Mouse (Mus musculus) G1E (cell line): ENCODE data around the gene Dync1li2. TPM values are rescaled to one million over a fixed set of nuclear protein-coding genes. Genes with fewer than 3 reads are reported as not detected.

ENCODE experiments used
- ATAC-seq: 2 replicates; pipeline ENCODE4 v1.8.0; 2016; ENCODE audit warnings: mild to moderate bottlenecking; ENCODE audit not compliant: insufficient number of reproducible peaks, poor library complexity, low FRiP score, severe bottlenecking; ENCODE audit errors: extremely low read depth
- DNase-seq: peaks from one replicate; pipeline ENCODE4 v3.0.0; 2012; ENCODE audit warnings: low spot score
- H3K27me3 ChIP-seq: 2 replicates; pipeline ENCODE4 v1.6.1; 2012; ENCODE audit warnings: mild to moderate bottlenecking, low read length, inconsistent platforms; ENCODE audit not compliant: insufficient read depth
- H3K36me3 ChIP-seq: replicated peaks from 2 replicates; pipeline ENCODE3; 2012; ENCODE audit warnings: mild to moderate bottlenecking, inconsistent platforms
- H3K4me1 ChIP-seq: 2 replicates; pipeline ENCODE4 v1.6.1; 2012; ENCODE audit warnings: low read depth, low read length, inconsistent platforms, mixed read lengths; ENCODE audit not compliant: insufficient read depth
- H3K4me3 ChIP-seq: 2 replicates; pipeline ENCODE4 v1.5.1; 2012; ENCODE audit warnings: low read depth, mild to moderate bottlenecking, inconsistent platforms, low read length, moderate library complexity, mixed read lengths
- H3K9me3 ChIP-seq: replicated peaks from 2 replicates; pipeline ENCODE4 v1.6.1; 2012; ENCODE audit warnings: inconsistent platforms
- CTCF ChIP-seq: IDR thresholded peaks from 2 replicates; pipeline ENCODE4 v1.5.1; 2012; ENCODE audit warnings: low read depth, low read length, inconsistent platforms, mixed read lengths
- GATA1 ChIP-seq: IDR thresholded peaks from 2 replicates; pipeline ENCODE4 v1.6.1; 2012; ENCODE audit warnings: borderline replicate concordance, low read length, inconsistent platforms, mixed read lengths
- GATA2 ChIP-seq: IDR thresholded peaks from 2 replicates; pipeline ENCODE4 v1.6.1; 2012; ENCODE audit warnings: low read depth, low read length, inconsistent platforms, borderline replicate concordance
- POLR2AphosphoS5 ChIP-seq: IDR thresholded peaks from 2 replicates; pipeline ENCODE4 v1.6.1; 2012; ENCODE audit warnings: low read depth, low read length, inconsistent platforms; ENCODE audit not compliant: insufficient replicate concordance
- TAL1 ChIP-seq: conservative IDR thresholded peaks from 2 replicates; pipeline ENCODE4 v1.6.1; 2012; ENCODE audit warnings: low read depth, low read length, inconsistent platforms, mixed read lengths
- polyA plus RNA-seq: library from polyadenylated mRNA; stranded (reverse); fragments of >175 nt; gene quantifications from 2 replicates; pipeline ENCODE4 v1.2.3, GENCODE M21; 2012
- total RNA-seq, 2 experiments: library from RNA; stranded (forward) in 1 of 2; stranded (reverse) in 1 of 2; fragments of 200-1000 nt in 1 of 2; fragments of >200 nt in 1 of 2; fragmentation: Nextera tagmentation in 1 of 2; gene quantifications; 2 replicates each; pipeline ENCODE4 v1.2.3; 2014 to 2017

The Dync1li2 gene
- total and polyA plus RNA-seq, 3 experiments: 13.9 to 52.5 (median 32.1) TPM

- Histone ChIP-seq H3K36me3 (no peaks in the 10 kb centered on the region), H3K4me3 (no peak overlapping the region), H3K27me3 (no peaks in the 10 kb centered on the region), H3K4me1 (no peaks in the 10 kb centered on the region), H3K9me3 (no peaks in the 10 kb centered on the region)
- DNase-seq: no peak
- TF ChIP-seq GATA2 (no peak), CTCF (peak; percentile 14; the same call in 1 of the 2 replicates), GATA1 (no peak), POLR2AphosphoS5 (no peak)
- no peak; the same call in 1 of the 2 replicates for ATAC-seq
Observed at GRCm38 (mm10) chr8:104403596-104403995, 39.3 kb downstream of the Dync1li2 start.

GRCm38 (mm10) chr8:104395703-104396357, 47.0 kb downstream of the Dync1li2 start, which contains the start of gene Cmtm4:
TSS of gene Cmtm4 (minus strand) at chr8:104395807.
- H3K27me3 ChIP-seq: 0 out of 2 replicates have a peak, but pooled peaks cover 3% of the 10 kb centered on the region
- DNase-seq (no peak), ATAC-seq (no peak)
- TF ChIP-seq CTCF (no peak), GATA2 (no peak), GATA1 (no peak), POLR2AphosphoS5 (no peak), TAL1 (no peak)
- H3K4me3 ChIP-seq: no peak within 1 kb of the TSS; the same call in 1 of the 2 replicates
- no peaks in the 10 kb centered on the region for H3K4me1 ChIP-seq
- H3K36me3 ChIP-seq: no peaks in the 10 kb centered on the region
- peaks cover 17% of the 10 kb centered on the region for H3K9me3 ChIP-seq

- Histone ChIP-seq H3K27me3 (0 out of 2 replicates have a peak, but pooled peaks cover 3% of the 10 kb centered on the region), H3K9me3 (peaks cover 17% of the 10 kb centered on the region), H3K36me3 (no peaks in the 10 kb centered on the region), H3K4me1 (no peaks in the 10 kb centered on the region), H3K4me3 (no peak overlapping the region; the same call in 1 of the 2 replicates)
- ATAC-seq (no peak), DNase-seq (no peak)
- TF ChIP-seq GATA2 (no peak), POLR2AphosphoS5 (no peak), CTCF (no peak), TAL1 (no peak), GATA1 (no peak)
Observed at GRCm38 (mm10) chr8:104394801-104395702, 47.8 kb downstream of the Dync1li2 start.

- H3K9me3 ChIP-seq: peaks cover 17% of the 10 kb centered on the region
- ATAC-seq (no peak), DNase-seq (no peak)
- no peaks in the 10 kb centered on the region for H3K4me1 ChIP-seq
- no peaks in the 10 kb centered on the region for H3K36me3 ChIP-seq
- no peak overlapping the region for H3K4me3 ChIP-seq
- TF ChIP-seq POLR2AphosphoS5: no peak
- no peak for TF ChIP-seq GATA1
- no peak for TF ChIP-seq TAL1
- TF ChIP-seq CTCF: no peak
- TF ChIP-seq GATA2: no peak
- H3K27me3 ChIP-seq: 0 out of 2 replicates have a peak, but pooled peaks cover 3% of the 10 kb centered on the region
Observed at GRCm38 (mm10) chr8:104393767-104394166, 49.1 kb downstream of the Dync1li2 start.

- H3K4me3 ChIP-seq: no peak overlapping the region
- no peak for TF ChIP-seq GATA2
- ATAC-seq (no peak), DNase-seq (no peak)
- H3K4me1 ChIP-seq: no peaks in the 10 kb centered on the region
- H3K9me3 ChIP-seq: peaks cover 16% of the 10 kb centered on the region
- H3K36me3 ChIP-seq: no peaks in the 10 kb centered on the region
- H3K27me3 ChIP-seq: 0 out of 2 replicates have a peak, but pooled peaks cover 3% of the 10 kb centered on the region
Observed at GRCm38 (mm10) chr8:104393139-104393538, 49.7 kb downstream of the Dync1li2 start.

GRCm38 (mm10) chr8:104390245-104390644, 52.6 kb downstream of the Dync1li2 start:
- Histone ChIP-seq H3K27me3 (0 out of 2 replicates have a peak, but pooled peaks cover 3% of the 10 kb centered on the region), H3K36me3 (no peaks in the 10 kb centered on the region), H3K4me1 (no peaks in the 10 kb centered on the region), H3K4me3 (no peak overlapping the region), H3K9me3 (peaks cover 7% of the 10 kb centered on the region)
- TF ChIP-seq GATA2: no peak
- TF ChIP-seq GATA1: no peak
- TF ChIP-seq CTCF: no peak
- no peak for TF ChIP-seq POLR2AphosphoS5
- no peak for TF ChIP-seq TAL1
- DNase-seq (no peak), ATAC-seq (no peak)
